ENCODE assay signal across 21 mouse cellular contexts in the genomic region with DNA sequence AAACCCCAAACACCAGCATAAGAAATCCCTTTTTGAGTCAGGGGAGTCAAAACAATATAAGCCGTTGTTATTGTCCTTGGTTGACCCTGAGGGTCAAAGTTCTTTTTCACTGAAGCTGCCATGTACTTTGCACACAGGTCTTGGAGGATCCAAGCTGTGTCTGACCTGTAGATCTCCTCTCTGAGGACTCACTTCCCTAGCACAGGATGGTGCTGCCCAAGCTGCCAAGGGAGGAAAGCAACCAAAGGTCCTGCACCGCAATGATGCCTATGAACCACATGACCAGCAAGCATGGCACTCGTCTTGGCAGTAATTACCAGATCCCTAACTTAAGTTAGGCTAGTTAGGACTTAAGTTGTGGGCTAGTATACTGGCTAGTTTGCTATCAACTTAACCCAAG. TPM values are rescaled to one million over a fixed set of nuclear protein-coding genes. Genes with fewer than 3 reads are reported as not detected.
"Had no signal": no experiment of that assay in that cellular context is flagged by ENCODE, and none has a peak within 500 bp of the region (broad histone marks: within the 10 kb centered on the region; RNA-seq: fewer than 3 reads in every experiment).

No protein-coding gene starts in this region.

- H3K9me3 ChIP-seq: lung, embryonic 15.5 days; midbrain, embryonic 13.5 days; midbrain, embryonic 15.5 days; neural tube, embryonic 12.5 days; stomach, embryonic 15.5 days had no signal

- H3K27ac ChIP-seq: lung, embryonic 15.5 days; macrophage; midbrain, embryonic 13.5 days; midbrain, embryonic 15.5 days; neural tube, embryonic 12.5 days; stomach, embryonic 15.5 days; stomach, postnatal 0 days had no signal

- ATAC-seq: lung, postnatal 0 days; midbrain, embryonic 13.5 days; midbrain, embryonic 15.5 days had no signal

- H3K4me2 ChIP-seq: lung, embryonic 15.5 days; midbrain, embryonic 11.5 days; midbrain, embryonic 13.5 days; midbrain, embryonic 15.5 days; neural tube, embryonic 12.5 days; stomach, embryonic 15.5 days had no signal

- H3K9ac ChIP-seq: lung, embryonic 15.5 days; midbrain, embryonic 13.5 days; midbrain, embryonic 15.5 days; neural tube, embryonic 12.5 days; stomach, embryonic 15.5 days had no signal

- H3K27me3 ChIP-seq: midbrain, embryonic 15.5 days; stomach, embryonic 15.5 days had no signal

- H3K4me3 ChIP-seq: lung, embryonic 15.5 days; megakaryocyte, embryonic 14.5 days; midbrain, embryonic 13.5 days; midbrain, embryonic 15.5 days; neural tube, embryonic 12.5 days; stomach, embryonic 15.5 days had no signal

- DNase-seq: lung, adult 2 months; lung, postnatal 14 days; lung, postnatal 36 days; right cerebral cortex, postnatal 14 days; thymus, adult 2 months; thymus, postnatal 25 days; thymus, postnatal 4 days had no signal

- H3K36me3 ChIP-seq: lung, embryonic 15.5 days; midbrain, embryonic 13.5 days; midbrain, embryonic 15.5 days; neural tube, embryonic 12.5 days; stomach, embryonic 15.5 days had no signal

RNA-seq across cellular contexts. Expression of gene Cfap100, which starts 3.2 kb away (rescaled TPM):
- total RNA-seq: megakaryocyte progenitor cell, adult 5-6 weeks; monocyte, adult 5-6 weeks had no signal
- polyA plus RNA-seq: macrophage; spleen, adult 2 months had no signal

RNA-seq across cellular contexts. Expression of gene Klf15, which starts 37.0 kb away (rescaled TPM):
- total RNA-seq: monocyte, adult 5-6 weeks; neutrophil, adult 5-6 weeks had no signal
